Mouse (Mus musculus) kidney, adult 2 months (tissue): ENCODE measurements at regions not wholly inside any gene's neighbourhood (a gene's known extent, or its start where the extent isn't known, plus 50 kb on each side); places are given as distances from the start of the nearest gene placed in this dataset.

Experiments
- CTCF ChIP-seq: fragments of 200-500 bp; conservative IDR thresholded peaks from 2 replicates; pipeline ENCODE4 v1.5.1; 2011; ENCODE audit warnings: low read depth, mild to moderate bottlenecking, control low read depth, low read length, moderate library complexity, mixed read lengths; ENCODE audit not compliant: insufficient read depth, insufficient read length
- POLR2A ChIP-seq: fragments of 200-500 bp; IDR thresholded peaks from one replicate; pipeline ENCODE4 v1.6.1; 2011; ENCODE audit warnings: low read depth, low read length, control low read depth

- TF ChIP-seq CTCF (no peak), POLR2A (no peak)
Measured at GRCm38 (mm10) chr10:103726680-103727079, 359.1 kb downstream of the Slc6a15 start.
